Mouse (Mus musculus) G1E (cell line): ENCODE data around the gene 1700001O22Rik. TPM values are rescaled to one million over a fixed set of nuclear protein-coding genes. Genes with fewer than 3 reads are reported as not detected.
A peak's percentile ranks its signal among the peaks of the same experiment; 100 is the strongest.

Experiments used
- ATAC-seq: 2 replicates; pipeline ENCODE4 v1.8.0; 2016; ENCODE audit warnings: mild to moderate bottlenecking; ENCODE audit not compliant: insufficient number of reproducible peaks, poor library complexity, low FRiP score, severe bottlenecking; ENCODE audit errors: extremely low read depth
- DNase-seq: peaks from one replicate; pipeline ENCODE4 v3.0.0; 2012; ENCODE audit warnings: low spot score
- H3K27me3 ChIP-seq: 2 replicates; pipeline ENCODE4 v1.6.1; 2012; ENCODE audit warnings: mild to moderate bottlenecking, low read length, inconsistent platforms; ENCODE audit not compliant: insufficient read depth
- H3K36me3 ChIP-seq: replicated peaks from 2 replicates; pipeline ENCODE3; 2012; ENCODE audit warnings: mild to moderate bottlenecking, inconsistent platforms
- H3K4me1 ChIP-seq: 2 replicates; pipeline ENCODE4 v1.6.1; 2012; ENCODE audit warnings: low read depth, low read length, inconsistent platforms, mixed read lengths; ENCODE audit not compliant: insufficient read depth
- H3K4me3 ChIP-seq: 2 replicates; pipeline ENCODE4 v1.5.1; 2012; ENCODE audit warnings: low read depth, mild to moderate bottlenecking, inconsistent platforms, low read length, moderate library complexity, mixed read lengths
- H3K9me3 ChIP-seq: replicated peaks from 2 replicates; pipeline ENCODE4 v1.6.1; 2012; ENCODE audit warnings: inconsistent platforms
- CTCF ChIP-seq: IDR thresholded peaks from 2 replicates; pipeline ENCODE4 v1.5.1; 2012; ENCODE audit warnings: low read depth, low read length, inconsistent platforms, mixed read lengths
- GATA1 ChIP-seq: IDR thresholded peaks from 2 replicates; pipeline ENCODE4 v1.6.1; 2012; ENCODE audit warnings: borderline replicate concordance, low read length, inconsistent platforms, mixed read lengths
- GATA2 ChIP-seq: IDR thresholded peaks from 2 replicates; pipeline ENCODE4 v1.6.1; 2012; ENCODE audit warnings: low read depth, low read length, inconsistent platforms, borderline replicate concordance
- POLR2AphosphoS5 ChIP-seq: IDR thresholded peaks from 2 replicates; pipeline ENCODE4 v1.6.1; 2012; ENCODE audit warnings: low read depth, low read length, inconsistent platforms; ENCODE audit not compliant: insufficient replicate concordance
- TAL1 ChIP-seq: conservative IDR thresholded peaks from 2 replicates; pipeline ENCODE4 v1.6.1; 2012; ENCODE audit warnings: low read depth, low read length, inconsistent platforms, mixed read lengths
- polyA plus RNA-seq: library from polyadenylated mRNA; stranded (reverse); fragments of >175 nt; gene quantifications from 2 replicates; pipeline ENCODE4 v1.2.3, GENCODE M21; 2012
- total RNA-seq, 2 experiments: library from RNA; stranded (forward) in 1 of 2; stranded (reverse) in 1 of 2; fragments of 200-1000 nt in 1 of 2; fragments of >200 nt in 1 of 2; fragmentation: Nextera tagmentation in 1 of 2; gene quantifications; 2 replicates each; pipeline ENCODE4 v1.2.3; 2014 to 2017

1700001O22Rik gene
- total and polyA plus RNA-seq, 3 experiments = 0.33 TPM; not detected in 2

GRCm38 (mm10) chr2:30821073-30821472 lies 17.6 kb upstream of the 1700001O22Rik start:
- Histone ChIP-seq H3K27me3 (no peaks in the 10 kb centered on the region), H3K9me3 (peaks cover 5% of the 10 kb centered on the region; the same call in 1 of the 2 replicates), H3K4me3 (no peak overlapping the region), H3K36me3 (peaks cover 97% of the 10 kb centered on the region), H3K4me1 (peaks cover 45% of the 10 kb centered on the region)
- DNase-seq (no peak), ATAC-seq (no peak)
- no peak for TF ChIP-seq GATA1
- 0 out of 2 replicates have a peak, but pooled peaks have one; percentile 15 for TF ChIP-seq CTCF

DNA sequence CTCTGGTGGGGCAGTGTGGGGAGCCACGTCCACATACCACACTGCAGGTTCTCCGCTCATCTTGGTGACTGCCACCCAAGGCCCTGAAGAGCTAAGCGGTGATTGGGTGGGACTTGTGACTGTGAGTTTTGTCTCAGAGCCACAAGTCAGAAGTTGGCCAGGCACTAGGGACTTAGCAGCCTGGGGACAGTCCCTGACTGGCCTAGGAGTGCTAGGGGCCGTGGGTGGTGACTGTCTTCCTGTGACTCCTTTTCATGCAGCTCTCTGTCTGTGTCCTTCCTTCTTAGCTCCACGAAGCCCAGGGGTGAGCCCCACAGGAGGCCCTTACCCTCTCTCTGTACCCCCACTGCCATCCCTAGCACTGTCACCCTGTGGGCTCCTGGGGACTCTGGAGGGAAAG lies 16.4 kb upstream of the 1700001O22Rik start:
- ATAC-seq = no peak
- TF ChIP-seq TAL1 (no peak), POLR2AphosphoS5 (no peak)
- no peak for DNase-seq
- H3K36me3 ChIP-seq = peaks cover 97% of the 10 kb centered on the region
- H3K4me1 ChIP-seq = peaks cover 37% of the 10 kb centered on the region
- H3K27me3 ChIP-seq = no peaks in the 10 kb centered on the region
- no peak overlapping the region for H3K4me3 ChIP-seq
- H3K9me3 ChIP-seq = peaks cover 5% of the 10 kb centered on the region; the same call in 1 of the 2 replicates

- TF ChIP-seq CTCF (no peak), GATA2 (no peak), TAL1 (no peak), POLR2AphosphoS5 (no peak), GATA1 (no peak)
- H3K36me3 ChIP-seq = peaks cover 97% of the 10 kb centered on the region
- DNase-seq (no peak), ATAC-seq (no peak)
- H3K4me1 ChIP-seq = peaks cover 10% of the 10 kb centered on the region
- no peak overlapping the region for H3K4me3 ChIP-seq
- H3K9me3 ChIP-seq = peaks cover 13% of the 10 kb centered on the region
- no peaks in the 10 kb centered on the region for H3K27me3 ChIP-seq
Measured at GRCm38 (mm10) chr2:30816383-30816782, 12.9 kb upstream of the 1700001O22Rik start.

DNA sequence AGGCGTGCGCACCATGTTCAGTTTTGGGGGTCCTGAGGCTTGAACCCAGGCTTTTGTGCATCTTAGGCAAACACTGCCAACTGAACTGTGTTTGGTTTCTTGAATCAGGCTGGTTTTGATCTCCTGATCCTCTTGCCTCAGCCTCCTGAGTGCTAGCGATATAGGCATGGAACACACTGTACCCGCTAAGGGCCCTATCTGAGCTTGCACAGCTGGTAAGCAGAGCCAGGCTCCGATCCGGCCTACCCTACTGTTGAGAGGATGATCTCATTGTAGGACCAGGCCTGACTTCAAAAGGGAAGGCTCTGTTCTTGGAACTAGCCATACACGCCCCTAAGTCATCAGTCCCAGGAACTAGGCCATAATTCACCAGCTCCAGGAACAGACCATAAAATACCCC lies 7.1 kb upstream of the 1700001O22Rik start:
- TF ChIP-seq GATA2 (no peak), POLR2AphosphoS5 (no peak), GATA1 (no peak), TAL1 (no peak), CTCF (no peak)
- Histone ChIP-seq H3K36me3 (peaks cover 62% of the 10 kb centered on the region), H3K4me1 (peaks cover 46% of the 10 kb centered on the region), H3K9me3 (peaks cover 8% of the 10 kb centered on the region), H3K27me3 (no peaks in the 10 kb centered on the region; the same call in 1 of the 2 replicates), H3K4me3 (no peak overlapping the region; the same call in 1 of the 2 replicates)
- ATAC-seq (no peak), DNase-seq (no peak)

DNA sequence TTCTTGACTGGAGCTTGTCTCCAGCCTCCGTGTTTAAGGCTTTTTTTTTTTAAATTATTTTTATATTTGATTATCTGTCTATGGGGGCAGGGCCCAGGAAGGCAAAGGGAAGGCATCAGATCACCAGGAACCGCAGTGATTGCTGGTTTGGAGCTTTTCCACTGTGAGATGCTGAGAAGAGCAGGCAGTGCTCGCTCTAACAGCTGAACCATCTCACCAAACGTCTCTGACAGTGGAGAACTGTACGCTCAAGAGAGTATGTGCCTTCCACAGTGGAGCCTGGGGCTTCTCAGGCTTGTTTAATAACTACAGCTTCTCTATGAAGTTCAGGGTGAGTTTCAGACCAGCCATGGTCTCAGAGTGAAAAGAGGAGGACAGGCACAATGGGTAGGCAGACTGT lies 6.0 kb upstream of the 1700001O22Rik start:
- Histone ChIP-seq H3K4me1 (peaks cover 46% of the 10 kb centered on the region), H3K36me3 (peaks cover 52% of the 10 kb centered on the region), H3K27me3 (peaks cover 8% of the 10 kb centered on the region), H3K9me3 (peaks cover 8% of the 10 kb centered on the region), H3K4me3 (peak overlapping the region; percentile 2; the same call in 1 of the 2 replicates)
- TF ChIP-seq GATA1 (no peak), POLR2AphosphoS5 (no peak), CTCF (no peak)
- ATAC-seq = no peak
- DNase-seq = no peak

GRCm38 (mm10) chr2:30808296-30808655 lies 4.8 kb upstream of the 1700001O22Rik start:
- DNase-seq = no peak
- Histone ChIP-seq H3K27me3 (peaks cover 16% of the 10 kb centered on the region), H3K4me3 (peak overlapping the region; percentile 95), H3K36me3 (peaks cover 39% of the 10 kb centered on the region), H3K9me3 (peaks cover 6% of the 10 kb centered on the region), H3K4me1 (peaks cover 52% of the 10 kb centered on the region)
- ATAC-seq = no peak
- TF ChIP-seq CTCF (no peak), POLR2AphosphoS5 (no peak), GATA2 (no peak), GATA1 (no peak), TAL1 (no peak)

DNA sequence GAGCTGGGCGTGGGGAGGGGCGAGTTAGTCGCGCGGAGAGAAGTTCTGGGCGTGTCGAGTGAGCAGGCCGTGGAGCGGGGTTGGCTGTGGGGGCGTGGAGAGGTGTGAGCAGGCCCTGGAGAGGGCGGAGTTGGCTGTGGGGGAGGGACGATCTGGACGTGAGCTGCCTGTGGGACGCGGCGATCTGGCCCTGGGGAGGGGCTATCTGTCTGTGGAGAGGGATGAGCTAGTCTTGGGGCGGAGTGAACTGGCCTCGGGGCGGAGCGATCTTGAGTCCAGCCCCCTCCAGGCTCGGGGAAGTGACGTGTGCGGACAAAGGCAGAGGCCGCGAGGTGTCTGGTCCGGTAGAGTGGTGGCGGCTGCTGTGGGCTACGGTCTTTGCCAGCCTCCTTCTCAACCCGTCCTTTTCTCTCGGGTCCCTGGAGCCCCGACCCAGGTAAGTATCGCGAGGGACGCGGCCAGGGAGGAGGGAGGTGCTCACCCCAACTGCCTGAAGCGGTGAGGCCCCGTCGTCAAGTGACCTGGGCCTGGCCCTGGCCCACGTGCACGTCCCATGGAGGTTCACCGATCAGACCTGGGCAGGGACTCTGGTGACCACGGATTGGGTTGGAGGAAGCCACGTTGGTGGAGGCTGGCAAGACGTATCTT lies 4.3 kb upstream of the 1700001O22Rik start, which contains the start of gene Ntmt1:
Gene Ntmt1, plus strand, starts transcription at position 179 of the 648 bp plus-strand sequence.
- Histone ChIP-seq H3K27me3 (peaks cover 21% of the 10 kb centered on the region), H3K4me1 (peaks cover 54% of the 10 kb centered on the region), H3K36me3 (peaks cover 34% of the 10 kb centered on the region), H3K4me3 (peak within 1 kb of the TSS; percentile 95), H3K9me3 (0 out of 2 replicates have a peak, but pooled peaks cover under 1% of the 10 kb centered on the region)
- DNase-seq (peak; percentile 99), ATAC-seq (peak; percentile 97)
- TF ChIP-seq POLR2AphosphoS5 = no peak
- no peak for TF ChIP-seq TAL1
- TF ChIP-seq GATA1 = no peak
- no peak for TF ChIP-seq CTCF
- TF ChIP-seq GATA2 = no peak
